Mouse (Mus musculus): ENCODE data around the gene Ano1. TPM values are rescaled to one million over a fixed set of nuclear protein-coding genes. Genes with fewer than 3 reads are reported as not detected.

Gene Ano1
- polyA plus RNA-seq, 1 experiment, result 1.5 TPM

DNA sequence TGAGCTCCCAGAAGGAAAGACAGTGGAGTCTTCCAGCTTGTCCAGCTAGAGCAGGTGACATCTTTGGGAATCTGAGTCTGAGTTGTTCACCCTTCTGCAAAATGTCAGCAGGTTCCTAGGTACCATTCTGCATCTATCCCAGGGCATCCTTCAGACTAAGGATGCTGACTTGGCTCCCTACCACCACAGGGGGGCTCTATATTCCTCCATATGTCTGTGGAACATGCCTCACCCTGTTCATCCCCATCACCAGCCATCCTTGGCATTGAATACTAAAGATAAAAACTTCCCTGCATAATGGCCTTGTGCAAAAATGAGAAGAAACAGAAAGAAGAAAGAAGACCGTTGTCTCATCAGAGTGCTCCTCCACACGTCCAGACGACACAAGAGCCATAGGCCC lies 162.3 kb downstream of the Ano1 start:
- no peaks in the 10 kb centered on the region for H3K4me1 ChIP-seq (ENCODE audit: control insufficient read depth, insufficient read depth, low read length)
- TF ChIP-seq POLR2A (IDR thresholded peaks at IDR 0.05; ENCODE audit: borderline replicate concordance, control insufficient read depth, low read depth, low read length) (no peak), CTCF (IDR thresholded peaks at IDR 0.05; ENCODE audit: control insufficient read depth, insufficient read depth, low read length) (no peak)
- no peak overlapping the region for H3K27ac ChIP-seq (ENCODE audit: control insufficient read depth, insufficient read depth, low read depth, low read length, poor library complexity)
- 86% methylated on average over 3 of the region's 3 CpGs for WGBS
- H3K4me3 ChIP-seq (replicated peaks; ENCODE audit: control insufficient read depth, low read depth, low read length), result no peak overlapping the region

DNA sequence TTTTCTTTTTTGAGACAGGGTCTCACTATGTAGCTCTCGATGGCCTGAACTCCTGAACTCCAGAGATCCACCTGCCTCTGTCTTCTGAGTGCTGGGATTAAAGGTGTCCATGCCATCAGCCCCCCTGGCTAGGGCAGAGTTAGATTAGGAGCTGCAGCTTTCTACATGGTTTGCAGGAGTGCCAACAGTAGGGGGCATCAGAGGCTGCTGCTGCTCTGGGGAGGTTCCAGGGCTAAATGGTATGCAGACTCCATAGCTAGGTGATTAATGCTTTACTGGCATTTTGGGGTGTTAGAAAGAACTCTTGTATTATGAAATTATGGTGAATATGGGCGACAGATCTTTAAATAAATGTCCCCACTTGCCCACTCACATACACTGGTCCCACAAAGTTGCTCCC lies 164.5 kb downstream of the Ano1 start:
- 28% methylated on average over 2 of the region's 2 CpGs for WGBS
- TF ChIP-seq CTCF (IDR thresholded peaks at IDR 0.05; ENCODE audit: control insufficient read depth, insufficient read depth, low read length) (peak; percentile 20; the same call in 1 of the 2 replicates), POLR2A (IDR thresholded peaks at IDR 0.05; ENCODE audit: borderline replicate concordance, control insufficient read depth, low read depth, low read length) (no peak)
- H3K27ac ChIP-seq (ENCODE audit: control insufficient read depth, insufficient read depth, low read depth, low read length, poor library complexity), result no peak overlapping the region
- no peak overlapping the region for H3K4me3 ChIP-seq (replicated peaks; ENCODE audit: control insufficient read depth, low read depth, low read length)
- no peaks in the 10 kb centered on the region; the same call in 1 of the 2 replicates for H3K4me1 ChIP-seq (ENCODE audit: control insufficient read depth, insufficient read depth, low read length)

DNA sequence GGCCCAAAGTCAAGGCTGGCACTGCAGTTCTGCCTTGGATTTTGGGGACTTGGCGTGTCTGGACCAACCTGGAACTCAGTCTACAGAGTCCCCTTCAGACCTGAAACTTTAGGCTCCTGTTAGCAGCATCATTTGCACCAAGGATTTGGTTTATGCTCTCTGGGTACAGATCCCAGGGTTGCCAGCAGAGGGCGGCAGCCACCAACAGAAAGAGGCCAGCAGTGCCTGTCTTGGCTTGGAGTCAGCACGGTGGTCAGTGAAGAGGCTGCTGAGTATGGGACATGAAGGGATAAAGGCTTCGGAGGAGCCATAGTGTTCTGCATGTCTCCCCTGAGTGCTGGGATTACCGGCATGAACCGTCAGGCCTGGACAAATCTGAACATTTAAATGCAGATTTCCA lies 166.1 kb downstream of the Ano1 start:
- Histone ChIP-seq H3K4me3 (replicated peaks; ENCODE audit: control insufficient read depth, low read depth, low read length) (no peak overlapping the region), H3K27ac (ENCODE audit: control insufficient read depth, insufficient read depth, low read depth, low read length, poor library complexity) (no peak overlapping the region), H3K4me1 (ENCODE audit: control insufficient read depth, insufficient read depth, low read length) (no peaks in the 10 kb centered on the region; the same call in 1 of the 2 replicates)
- TF ChIP-seq POLR2A (IDR thresholded peaks at IDR 0.05; ENCODE audit: borderline replicate concordance, control insufficient read depth, low read depth, low read length) (no peak), CTCF (IDR thresholded peaks at IDR 0.05; ENCODE audit: control insufficient read depth, insufficient read depth, low read length) (peak; percentile 89)
- WGBS, result 22% methylated on average over 6 of the region's 6 CpGs

DNA sequence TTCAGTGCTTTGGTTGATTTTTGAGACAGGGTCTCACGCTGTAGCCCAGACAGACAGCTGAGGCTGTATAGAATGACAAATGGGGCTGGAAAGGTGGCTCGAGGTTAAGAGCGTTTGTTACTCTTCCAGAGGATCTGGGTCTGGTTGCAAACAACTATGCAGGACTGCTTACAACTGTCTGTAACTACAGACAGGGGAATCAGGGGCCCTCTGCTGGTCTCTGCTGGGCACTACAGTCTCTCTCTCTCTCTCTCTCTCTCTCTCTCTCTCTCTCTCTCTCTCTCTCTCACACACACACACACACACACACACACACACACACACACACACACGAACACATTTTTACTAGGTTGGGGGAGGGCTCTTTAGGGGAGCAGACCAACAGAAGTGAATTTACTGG lies 168.2 kb downstream of the Ano1 start:
- no peak overlapping the region for H3K27ac ChIP-seq (ENCODE audit: control insufficient read depth, insufficient read depth, low read depth, low read length, poor library complexity)
- no peak overlapping the region for H3K4me3 ChIP-seq (replicated peaks; ENCODE audit: control insufficient read depth, low read depth, low read length)
- no peak for TF ChIP-seq POLR2A (IDR thresholded peaks at IDR 0.05; ENCODE audit: borderline replicate concordance, control insufficient read depth, low read depth, low read length)
- peak; percentile 54 for TF ChIP-seq CTCF (IDR thresholded peaks at IDR 0.05; ENCODE audit: control insufficient read depth, insufficient read depth, low read length)
- H3K4me1 ChIP-seq (ENCODE audit: control insufficient read depth, insufficient read depth, low read length), result no peaks in the 10 kb centered on the region; the same call in 1 of the 2 replicates
- 6% methylated on average over 4 of the region's 4 CpGs for WGBS

DNA sequence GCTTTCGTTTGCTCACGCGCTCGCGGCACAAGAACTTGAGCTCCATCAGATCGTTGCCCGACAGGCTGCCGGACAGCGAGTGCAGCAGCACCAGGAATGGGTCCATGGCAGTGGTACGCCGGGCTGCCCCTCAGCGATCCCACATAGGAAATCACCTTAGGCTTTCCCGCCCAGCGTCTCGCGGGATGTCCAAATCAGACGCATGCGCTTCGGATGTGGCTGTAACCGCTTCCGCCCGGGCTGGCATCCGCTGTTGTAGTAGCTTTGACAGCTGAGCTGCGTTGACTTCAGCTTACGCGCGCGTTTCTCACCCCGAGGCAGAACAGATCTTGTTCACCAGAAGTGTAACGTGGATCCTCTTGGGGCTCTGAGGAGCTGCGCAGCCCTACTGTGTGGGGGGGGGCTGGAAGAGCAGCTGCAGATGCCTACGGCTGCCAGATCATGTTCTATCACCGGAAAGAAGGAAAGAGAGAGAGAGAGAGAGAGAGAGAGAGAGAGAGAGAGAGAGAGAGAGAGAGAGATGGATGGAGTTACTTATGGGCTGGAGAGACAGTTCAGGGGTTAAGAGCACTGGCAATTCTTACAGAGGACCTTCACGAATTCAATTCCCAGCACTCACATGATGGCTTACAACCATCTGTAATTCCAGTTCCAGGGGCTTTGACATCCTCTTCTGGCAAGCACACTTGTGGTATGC lies 169.3 kb downstream of the Ano1 start, which contains the start of gene Fadd:
Gene Fadd, minus strand, starts transcription at position 180 of the 697 bp plus-strand sequence.
- TF ChIP-seq POLR2A (IDR thresholded peaks at IDR 0.05; ENCODE audit: borderline replicate concordance, control insufficient read depth, low read depth, low read length) (peak; percentile 68), CTCF (IDR thresholded peaks at IDR 0.05; ENCODE audit: control insufficient read depth, insufficient read depth, low read length) (no peak)
- under 1% methylated on average over 34 of the region's 34 CpGs for WGBS
- Histone ChIP-seq H3K27ac (ENCODE audit: control insufficient read depth, insufficient read depth, low read depth, low read length, poor library complexity) (peak within 1 kb of the TSS; percentile 91), H3K4me1 (ENCODE audit: control insufficient read depth, insufficient read depth, low read length) (no peaks in the 10 kb centered on the region; the same call in 1 of the 2 replicates), H3K4me3 (replicated peaks; ENCODE audit: control insufficient read depth, low read depth, low read length) (peak within 1 kb of the TSS; percentile 94)

DNA sequence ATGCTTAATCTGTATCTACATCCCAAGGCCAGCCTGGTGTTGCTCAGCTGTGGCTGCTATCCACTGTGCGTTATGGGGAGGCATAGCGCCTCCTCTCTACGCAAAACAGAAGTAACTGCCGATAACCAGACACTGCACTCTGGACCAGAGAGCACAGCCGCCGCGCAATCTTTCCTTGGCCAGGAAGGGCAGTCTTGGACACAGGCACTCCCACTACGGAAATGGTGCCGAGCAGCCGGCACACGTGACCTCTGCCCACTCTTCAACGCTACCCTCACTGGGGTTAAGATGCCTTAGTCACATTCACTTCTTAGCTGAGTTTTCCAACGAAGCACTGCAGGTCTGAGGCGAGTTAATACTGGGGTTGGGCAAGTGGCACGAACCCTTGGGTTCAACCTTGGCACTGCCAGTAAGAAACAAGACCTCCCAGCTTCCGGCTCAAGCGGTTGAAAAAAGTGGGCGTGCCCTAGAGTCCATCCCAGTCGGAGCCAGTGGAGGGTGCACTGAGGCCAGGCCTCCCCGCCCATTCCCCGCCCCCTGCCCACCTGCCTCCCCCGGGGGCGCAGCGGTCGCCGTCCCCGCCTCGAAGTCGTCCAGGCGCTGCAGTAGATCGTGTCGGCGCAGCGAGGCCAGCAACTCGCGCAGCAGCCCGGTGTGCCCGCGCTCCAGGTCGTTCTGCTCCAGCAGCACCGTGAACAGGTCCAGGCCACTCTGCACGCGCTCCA lies 170.1 kb downstream of the Ano1 start:
- TF ChIP-seq POLR2A (IDR thresholded peaks at IDR 0.05; ENCODE audit: borderline replicate concordance, control insufficient read depth, low read depth, low read length) (no peak), CTCF (IDR thresholded peaks at IDR 0.05; ENCODE audit: control insufficient read depth, insufficient read depth, low read length) (peak; percentile 40; the same call in 1 of the 2 replicates)
- H3K4me1 ChIP-seq (ENCODE audit: control insufficient read depth, insufficient read depth, low read length), result no peaks in the 10 kb centered on the region; the same call in 1 of the 2 replicates
- whole genome bisulfite sequencing, result under 1% methylated on average over 43 of the region's 43 CpGs
- H3K4me3 ChIP-seq (replicated peaks; ENCODE audit: control insufficient read depth, low read depth, low read length), result peak overlapping the region; percentile 94
- peak overlapping the region; percentile 91 for H3K27ac ChIP-seq (ENCODE audit: control insufficient read depth, insufficient read depth, low read depth, low read length, poor library complexity)

DNA sequence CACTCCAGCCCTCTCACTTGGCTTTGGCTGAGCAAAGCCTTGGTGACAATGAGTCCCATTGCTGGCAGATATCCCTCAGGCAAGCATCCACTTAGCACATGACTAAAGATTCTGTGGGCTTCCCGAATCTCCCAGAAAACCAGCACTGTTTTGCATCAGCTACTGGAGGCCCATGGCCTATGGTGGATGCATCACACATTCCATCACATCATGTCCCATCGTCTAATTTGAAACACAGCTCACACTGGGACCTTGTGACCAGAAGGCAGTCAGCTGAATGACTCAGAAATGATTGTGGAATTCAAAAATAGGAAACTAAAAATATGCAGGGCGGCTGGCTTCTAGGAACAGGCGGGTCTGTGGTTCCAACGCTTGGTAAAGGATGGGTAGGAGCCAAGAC lies 173.9 kb downstream of the Ano1 start:
- Histone ChIP-seq H3K4me1 (ENCODE audit: control insufficient read depth, insufficient read depth, low read length) (no peaks in the 10 kb centered on the region), H3K4me3 (replicated peaks; ENCODE audit: control insufficient read depth, low read depth, low read length) (no peak overlapping the region), H3K27ac (ENCODE audit: control insufficient read depth, insufficient read depth, low read depth, low read length, poor library complexity) (no peak overlapping the region)
- WGBS, result 57% methylated on average over 5 of the region's 5 CpGs
- TF ChIP-seq POLR2A (IDR thresholded peaks at IDR 0.05; ENCODE audit: borderline replicate concordance, control insufficient read depth, low read depth, low read length), result no peak

DNA sequence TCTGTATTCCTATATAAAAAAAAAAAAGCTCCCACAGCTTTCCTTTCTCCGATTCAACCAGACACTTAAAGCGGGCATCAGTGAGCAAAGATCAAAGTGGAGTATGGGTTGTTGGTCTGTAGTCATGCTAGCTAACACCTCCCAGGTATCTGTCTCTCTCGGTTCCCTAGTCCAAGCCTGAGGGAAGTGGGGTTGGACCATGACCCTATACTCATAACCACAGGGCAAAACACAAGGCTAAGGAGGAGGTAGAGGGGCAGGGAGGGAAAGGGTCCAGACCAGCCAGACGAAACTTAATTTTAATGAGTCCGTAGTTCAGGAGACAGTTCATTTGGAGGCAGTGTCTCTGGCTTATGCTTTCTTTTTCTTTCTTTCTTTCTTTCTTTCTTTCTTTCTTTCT lies 179.5 kb downstream of the Ano1 start:
- no peak for TF ChIP-seq POLR2A (IDR thresholded peaks at IDR 0.05; ENCODE audit: borderline replicate concordance, control insufficient read depth, low read depth, low read length)
- TF ChIP-seq CTCF (IDR thresholded peaks at IDR 0.05; ENCODE audit: control insufficient read depth, insufficient read depth, low read length), result no peak
- Histone ChIP-seq H3K27ac (ENCODE audit: control insufficient read depth, insufficient read depth, low read depth, low read length, poor library complexity) (no peak overlapping the region), H3K4me1 (ENCODE audit: control insufficient read depth, insufficient read depth, low read length) (peaks cover 2% of the 10 kb centered on the region; the same call in 1 of the 2 replicates), H3K4me3 (replicated peaks; ENCODE audit: control insufficient read depth, low read depth, low read length) (no peak overlapping the region)
- WGBS, result 86% methylated on average over 5 of the region's 5 CpGs

Data from bone marrow, adult 2 months (tissue).